Mouse (Mus musculus): ENCODE data around the gene Zzz3. TPM values are rescaled to one million over a fixed set of nuclear protein-coding genes. Genes with fewer than 3 reads are reported as not detected.

The Zzz3 gene
- polyA plus RNA-seq, 1 experiment from 2014 or later: 29.7 TPM

GRCm38 (mm10) chr3:152403827-152404226 lies 8.6 kb downstream of the Zzz3 start:
- H3K9me3 ChIP-seq: no peaks in the 10 kb centered on the region
- peaks cover 32% of the 10 kb centered on the region for H3K4me1 ChIP-seq (replicated peaks)
- H3K36me3 ChIP-seq: no peaks in the 10 kb centered on the region
- H3K27ac ChIP-seq (replicated peaks): no peak overlapping the region
- H3K4me3 ChIP-seq: no peak overlapping the region
- no peak overlapping the region for H3K9ac ChIP-seq
- no peaks in the 10 kb centered on the region for H3K27me3 ChIP-seq
- ATAC-seq (ENCODE audit: low read depth): no peak
- WGBS: 85% methylated on average over 2 of the region's 2 CpGs
- H3K4me2 ChIP-seq: no peak overlapping the region

DNA sequence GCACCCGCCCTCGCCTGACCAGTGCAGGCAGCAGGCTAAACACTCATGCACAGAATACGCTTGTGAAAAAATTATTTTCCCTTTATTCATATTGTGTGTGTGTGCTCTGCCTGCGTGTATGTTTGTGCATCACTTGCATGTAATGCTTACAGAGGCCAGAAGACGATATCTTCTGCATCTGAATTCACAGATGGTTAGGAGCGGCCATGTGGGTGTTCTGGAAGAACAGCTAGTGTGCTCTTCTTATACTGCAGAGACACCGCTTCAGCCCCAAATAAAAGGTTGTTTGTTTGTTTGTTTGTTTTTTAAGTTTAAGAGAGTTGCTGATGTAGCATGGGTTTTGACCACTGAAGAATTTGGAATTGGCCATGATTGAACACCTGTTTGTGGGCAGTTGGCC lies 10.1 kb downstream of the Zzz3 start:
- no peaks in the 10 kb centered on the region for H3K27me3 ChIP-seq
- H3K9ac ChIP-seq: no peak overlapping the region
- no peak overlapping the region for H3K27ac ChIP-seq (replicated peaks)
- peaks cover 27% of the 10 kb centered on the region for H3K4me1 ChIP-seq (replicated peaks)
- H3K4me3 ChIP-seq: no peak overlapping the region
- WGBS: 94% methylated on average over 7 of the region's 7 CpGs
- ATAC-seq (ENCODE audit: low read depth): no peak
- H3K9me3 ChIP-seq: no peaks in the 10 kb centered on the region
- H3K4me2 ChIP-seq: no peak overlapping the region
- no peaks in the 10 kb centered on the region for H3K36me3 ChIP-seq

GRCm38 (mm10) chr3:152405978-152406640 lies 10.8 kb downstream of the Zzz3 start:
- Histone ChIP-seq H3K9me3 (no peaks in the 10 kb centered on the region), H3K4me3 (no peak overlapping the region), H3K36me3 (no peaks in the 10 kb centered on the region), H3K4me2 (no peak overlapping the region), H3K27me3 (no peaks in the 10 kb centered on the region), H3K4me1 (replicated peaks) (peaks cover 27% of the 10 kb centered on the region), H3K27ac (replicated peaks) (no peak overlapping the region), H3K9ac (no peak overlapping the region)
- WGBS: 85% methylated on average over 4 of the region's 4 CpGs
- ATAC-seq (ENCODE audit: low read depth): no peak

GRCm38 (mm10) chr3:152410980-152411551 lies 15.8 kb downstream of the Zzz3 start:
- no peaks in the 10 kb centered on the region for H3K27me3 ChIP-seq
- no peak for ATAC-seq (ENCODE audit: low read depth)

DNA sequence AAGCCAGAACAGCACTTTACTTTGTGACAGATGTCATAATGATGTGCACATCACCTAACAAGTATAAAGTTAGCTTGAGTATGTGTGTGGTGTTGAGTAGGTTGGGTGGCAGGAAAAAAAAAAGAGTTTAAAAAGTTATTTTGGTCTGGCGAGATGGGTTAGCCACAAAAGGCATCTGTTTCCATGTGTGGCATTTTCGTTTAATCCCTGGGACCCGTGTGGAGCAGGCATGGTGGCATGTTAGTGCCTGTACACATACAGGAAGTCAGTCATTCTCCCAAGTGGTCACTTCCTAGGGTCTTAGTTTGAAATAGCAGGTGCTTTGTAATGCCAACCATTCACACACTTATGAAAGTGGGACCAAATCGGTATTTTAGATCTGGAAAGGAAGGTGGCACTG lies 17.1 kb downstream of the Zzz3 start:
- Histone ChIP-seq H3K4me2 (no peak overlapping the region), H3K9me3 (no peaks in the 10 kb centered on the region), H3K36me3 (no peaks in the 10 kb centered on the region), H3K27ac (replicated peaks) (no peak overlapping the region), H3K27me3 (no peaks in the 10 kb centered on the region), H3K4me1 (replicated peaks) (no peaks in the 10 kb centered on the region), H3K4me3 (no peak overlapping the region), H3K9ac (no peak overlapping the region)
- WGBS: 85% methylated on average over 4 of the region's 4 CpGs
- no peak for ATAC-seq (ENCODE audit: low read depth)

More at GRCm38 (mm10) chr3:152410980-152411551, 15.8 kb downstream of the Zzz3 start:
- Histone ChIP-seq H3K9ac (no peak overlapping the region), H3K36me3 (no peaks in the 10 kb centered on the region), H3K9me3 (no peaks in the 10 kb centered on the region), H3K4me3 (no peak overlapping the region), H3K4me2 (no peak overlapping the region), H3K4me1 (replicated peaks) (no peaks in the 10 kb centered on the region), H3K27ac (replicated peaks) (no peak overlapping the region)
- WGBS: 88% methylated on average over 7 of the region's 7 CpGs

DNA sequence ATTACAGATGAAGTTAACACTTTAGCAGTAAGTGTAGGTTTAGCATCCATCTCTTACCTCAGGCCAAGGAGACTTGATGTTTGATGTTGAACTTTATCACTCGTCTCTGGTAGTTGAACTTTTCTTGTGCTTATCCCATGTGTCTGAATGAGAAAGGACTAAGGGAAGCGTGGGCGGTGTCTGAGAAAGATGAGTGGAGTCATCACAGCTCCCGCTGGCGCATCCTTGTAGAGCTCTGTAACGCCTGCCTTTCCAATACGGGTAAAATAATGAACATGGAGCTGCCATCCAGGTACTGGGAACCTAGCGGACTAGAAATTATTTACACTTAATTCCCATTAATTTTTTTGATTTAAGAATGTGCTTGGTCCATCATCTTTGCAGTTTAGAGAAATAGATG lies 33.7 kb downstream of the Zzz3 start:
- H3K4me3 ChIP-seq: no peak overlapping the region
- H3K36me3 ChIP-seq: peaks cover 27% of the 10 kb centered on the region
- no peaks in the 10 kb centered on the region for H3K27me3 ChIP-seq
- no peak overlapping the region for H3K9ac ChIP-seq
- no peaks in the 10 kb centered on the region for H3K4me1 ChIP-seq (replicated peaks)
- H3K27ac ChIP-seq (replicated peaks): no peak overlapping the region
- no peak for ATAC-seq (ENCODE audit: low read depth)
- no peak overlapping the region for H3K4me2 ChIP-seq
- H3K9me3 ChIP-seq: no peaks in the 10 kb centered on the region
- WGBS: 91% methylated on average over 8 of the region's 8 CpGs

- WGBS: 97% methylated on average over 7 of the region's 7 CpGs
- H3K27ac ChIP-seq (replicated peaks): no peak overlapping the region
- no peaks in the 10 kb centered on the region for H3K27me3 ChIP-seq
- ATAC-seq (ENCODE audit: low read depth): no peak
- H3K36me3 ChIP-seq: peaks cover 23% of the 10 kb centered on the region
- no peaks in the 10 kb centered on the region for H3K4me1 ChIP-seq (replicated peaks)
- no peak overlapping the region for H3K4me2 ChIP-seq
- no peak overlapping the region for H3K4me3 ChIP-seq
- no peak overlapping the region for H3K9ac ChIP-seq
- no peaks in the 10 kb centered on the region for H3K9me3 ChIP-seq
These were observed 37.4 kb downstream of the Zzz3 start for GRCm38 (mm10) chr3:152432677-152433076.

DNA sequence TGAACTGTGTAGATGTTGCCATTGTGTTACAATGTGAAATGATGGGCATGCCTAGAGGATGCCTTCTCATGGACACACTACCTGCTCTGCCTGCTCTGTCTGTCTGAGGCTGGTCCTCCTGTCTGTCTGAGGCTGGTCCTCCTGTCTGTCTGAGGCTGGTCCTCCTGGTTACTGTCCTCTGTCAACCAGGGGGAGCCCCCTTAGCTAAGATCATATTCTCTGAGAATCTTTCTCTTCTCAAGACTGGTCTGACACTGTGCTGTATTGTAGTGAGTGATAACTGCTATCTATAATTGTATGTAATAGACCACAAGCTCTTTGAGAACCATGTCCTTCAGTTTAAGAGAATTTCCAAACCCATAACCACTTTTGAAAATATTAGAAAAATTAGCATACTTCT lies 40.3 kb downstream of the Zzz3 start:
- H3K4me2 ChIP-seq: no peak overlapping the region
- H3K9me3 ChIP-seq: no peaks in the 10 kb centered on the region
- no peak overlapping the region for H3K9ac ChIP-seq
- H3K27me3 ChIP-seq: no peaks in the 10 kb centered on the region
- H3K27ac ChIP-seq (replicated peaks): no peak overlapping the region
- no peaks in the 10 kb centered on the region for H3K4me1 ChIP-seq (replicated peaks)
- no peak overlapping the region for H3K4me3 ChIP-seq
- peaks cover 13% of the 10 kb centered on the region; the same call in 1 of the 2 replicates for H3K36me3 ChIP-seq
- no peak for ATAC-seq (ENCODE audit: low read depth)

GRCm38 (mm10) chr3:152438068-152438467 lies 42.8 kb downstream of the Zzz3 start:
- H3K4me3 ChIP-seq: no peak overlapping the region

DNA sequence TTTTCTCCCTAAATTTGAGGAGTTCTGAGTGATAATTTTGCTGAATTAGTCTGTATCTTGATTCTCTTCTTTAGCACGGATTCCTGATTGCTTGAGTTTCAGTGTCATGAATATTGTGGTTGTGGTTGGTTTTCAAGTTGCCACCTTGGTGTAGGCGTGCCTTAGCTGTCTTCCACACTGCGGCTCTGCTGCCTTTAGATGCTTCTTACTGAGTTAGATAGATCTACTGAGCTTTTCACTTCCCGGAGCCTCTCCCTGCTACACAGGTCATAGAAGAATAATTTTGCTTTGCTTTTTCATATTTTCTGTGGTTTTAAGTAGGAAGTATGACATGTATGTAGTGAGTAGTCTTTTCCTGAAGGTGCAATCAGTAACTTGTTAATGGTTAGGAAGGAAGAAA lies 47.5 kb downstream of the Zzz3 start:
- no peak overlapping the region for H3K4me2 ChIP-seq
- no peaks in the 10 kb centered on the region for H3K4me1 ChIP-seq (replicated peaks)
- H3K9me3 ChIP-seq: no peaks in the 10 kb centered on the region
- H3K4me3 ChIP-seq: no peak overlapping the region
- no peak for ATAC-seq (ENCODE audit: low read depth)
- H3K9ac ChIP-seq: no peak overlapping the region
- H3K36me3 ChIP-seq: 0 out of 2 replicates have a peak, but pooled peaks cover 3% of the 10 kb centered on the region
- 94% methylated on average over 4 of the region's 4 CpGs for WGBS
- no peak overlapping the region for H3K27ac ChIP-seq (replicated peaks)
- no peaks in the 10 kb centered on the region for H3K27me3 ChIP-seq

More at GRCm38 (mm10) chr3:152438068-152438467, 42.8 kb downstream of the Zzz3 start:
- Histone ChIP-seq H3K9me3 (no peaks in the 10 kb centered on the region), H3K27ac (replicated peaks) (no peak overlapping the region), H3K4me1 (replicated peaks) (no peaks in the 10 kb centered on the region), H3K4me2 (no peak overlapping the region), H3K36me3 (0 out of 2 replicates have a peak, but pooled peaks cover 6% of the 10 kb centered on the region), H3K27me3 (no peaks in the 10 kb centered on the region), H3K9ac (no peak overlapping the region)
- WGBS: 97% methylated on average over 7 of the region's 7 CpGs
- no peak for ATAC-seq (ENCODE audit: low read depth)

DNA sequence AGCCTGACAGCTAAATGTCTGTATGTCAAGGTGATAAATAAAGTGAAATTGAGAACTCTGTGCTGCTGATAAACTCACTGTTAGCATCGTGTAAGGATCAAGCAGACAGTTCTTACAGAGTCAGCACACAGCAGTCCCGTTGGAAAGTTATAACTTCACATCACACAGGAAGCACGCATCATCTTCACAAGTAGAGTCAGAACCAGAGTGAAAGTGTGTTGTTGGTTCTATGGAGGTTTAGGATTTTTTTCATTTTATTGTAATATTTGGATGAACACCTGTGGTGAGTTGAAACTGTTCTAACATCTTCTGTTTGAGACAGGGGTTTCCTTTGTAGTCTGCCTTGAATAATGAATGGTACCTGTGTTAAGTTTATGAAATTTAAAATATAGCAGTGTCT lies 48.8 kb downstream of the Zzz3 start:
- Histone ChIP-seq H3K27ac (replicated peaks) (no peak overlapping the region), H3K36me3 (no peaks in the 10 kb centered on the region; the same call in 1 of the 2 replicates), H3K4me2 (no peak overlapping the region), H3K4me1 (replicated peaks) (no peaks in the 10 kb centered on the region), H3K4me3 (no peak overlapping the region), H3K9me3 (no peaks in the 10 kb centered on the region), H3K27me3 (no peaks in the 10 kb centered on the region), H3K9ac (no peak overlapping the region)
- no peak for ATAC-seq (ENCODE audit: low read depth)
- WGBS: 90% methylated on average over 3 of the region's 3 CpGs

- Histone ChIP-seq H3K4me3 (no peak overlapping the region), H3K9me3 (no peaks in the 10 kb centered on the region), H3K27me3 (no peaks in the 10 kb centered on the region), H3K9ac (no peak overlapping the region), H3K36me3 (peaks cover 17% of the 10 kb centered on the region), H3K4me2 (no peak overlapping the region), H3K4me1 (replicated peaks) (no peaks in the 10 kb centered on the region), H3K27ac (replicated peaks) (no peak overlapping the region)
- ATAC-seq (ENCODE audit: low read depth): no peak
- 94% methylated on average over 1 of the region's 1 CpGs for WGBS
These were observed 51.7 kb downstream of the Zzz3 start for GRCm38 (mm10) chr3:152446966-152447365.

GRCm38 (mm10) chr3:152453163-152453562 lies 57.9 kb downstream of the Zzz3 start:
- H3K9me3 ChIP-seq: no peaks in the 10 kb centered on the region
- H3K9ac ChIP-seq: no peak overlapping the region
- no peaks in the 10 kb centered on the region for H3K27me3 ChIP-seq
- H3K4me2 ChIP-seq: no peak overlapping the region
- H3K4me1 ChIP-seq (replicated peaks): no peaks in the 10 kb centered on the region
- no peak overlapping the region for H3K27ac ChIP-seq (replicated peaks)
- H3K36me3 ChIP-seq: peaks cover 66% of the 10 kb centered on the region
- H3K4me3 ChIP-seq: no peak overlapping the region
- no peak for ATAC-seq (ENCODE audit: low read depth)
- WGBS: 81% methylated on average over 4 of the region's 4 CpGs
